Mouse (Mus musculus): ENCODE results near the gene Usp48. TPM values are rescaled to one million over a fixed set of nuclear protein-coding genes. Genes with fewer than 3 reads are reported as not detected.

Gene Usp48
- polyA plus RNA-seq, 1 experiment, result 14.6 TPM

GRCm38 (mm10) chr4:137699264-137700211, 106.0 kb downstream of the Usp48 start:
- Histone ChIP-seq H3ac (ENCODE audit: control insufficient read depth, insufficient read length, low read depth) (no peak overlapping the region), H3K4me3 (ENCODE audit: insufficient read depth, poor library complexity, severe bottlenecking) (no peak overlapping the region), H3K27me3 (ENCODE audit: control insufficient read depth, insufficient read depth, insufficient read length) (peaks cover 15% of the 10 kb centered on the region), H3K36me3 (ENCODE audit: control insufficient read depth, insufficient read depth) (no peaks in the 10 kb centered on the region), H3K79me3 (ENCODE audit: low read depth) (no peaks in the 10 kb centered on the region), H3K79me2 (ENCODE audit: control insufficient read depth, insufficient read depth) (no peaks in the 10 kb centered on the region)
- TF ChIP-seq CEBPB (IDR thresholded peaks at IDR 0.05; ENCODE audit: low read depth) (no peak), MYOG (IDR thresholded peaks at IDR 0.05; ENCODE audit: control insufficient read depth, extremely low read depth, insufficient read length) (no peak), MYOD1 (IDR thresholded peaks at IDR 0.05; ENCODE audit: control insufficient read depth, insufficient read length, low read depth) (no peak), USF1 (IDR thresholded peaks at IDR 0.05; ENCODE audit: low read depth) (no peak), CTCF (IDR thresholded peaks at IDR 0.05; ENCODE audit: control insufficient read depth, insufficient read depth, insufficient read length) (no peak), FOSL1 (IDR thresholded peaks at IDR 0.05; ENCODE audit: insufficient read depth, low read length, poor library complexity, severe bottlenecking) (no peak), MAX (IDR thresholded peaks at IDR 0.05) (no peak)

- Histone ChIP-seq H3ac (ENCODE audit: control insufficient read depth, insufficient read length, low read depth) (no peak overlapping the region), H3K79me3 (ENCODE audit: low read depth) (no peaks in the 10 kb centered on the region), H3K4me3 (ENCODE audit: insufficient read depth, poor library complexity, severe bottlenecking) (no peak overlapping the region), H3K79me2 (ENCODE audit: control insufficient read depth, insufficient read depth) (no peaks in the 10 kb centered on the region), H3K27me3 (ENCODE audit: control insufficient read depth, insufficient read depth, insufficient read length) (peaks cover 11% of the 10 kb centered on the region), H3K36me3 (ENCODE audit: control insufficient read depth, insufficient read depth) (no peaks in the 10 kb centered on the region)
- TF ChIP-seq CTCF (IDR thresholded peaks at IDR 0.05; ENCODE audit: control insufficient read depth, insufficient read depth, insufficient read length), result no peak
- TF ChIP-seq MAX (IDR thresholded peaks at IDR 0.05), result no peak
- TF ChIP-seq USF1 (IDR thresholded peaks at IDR 0.05; ENCODE audit: low read depth), result no peak
- no peak for TF ChIP-seq CEBPB (IDR thresholded peaks at IDR 0.05; ENCODE audit: low read depth)
- no peak for TF ChIP-seq MYOD1 (IDR thresholded peaks at IDR 0.05; ENCODE audit: control insufficient read depth, insufficient read length, low read depth)
Measured at GRCm38 (mm10) chr4:137700960-137701359, 107.4 kb downstream of the Usp48 start.

- TF ChIP-seq FOSL1 (IDR thresholded peaks at IDR 0.05; ENCODE audit: insufficient read depth, low read length, poor library complexity, severe bottlenecking), result no peak
- TF ChIP-seq MYOG (IDR thresholded peaks at IDR 0.05; ENCODE audit: control insufficient read depth, extremely low read depth, insufficient read length), result no peak
- no peak for TF ChIP-seq MYOD1 (IDR thresholded peaks at IDR 0.05; ENCODE audit: control insufficient read depth, insufficient read length, low read depth)
- no peak for TF ChIP-seq CTCF (IDR thresholded peaks at IDR 0.05; ENCODE audit: control insufficient read depth, insufficient read depth, insufficient read length)
- no peak for TF ChIP-seq USF1 (IDR thresholded peaks at IDR 0.05; ENCODE audit: low read depth)
- H3K79me3 ChIP-seq (ENCODE audit: low read depth), result no peaks in the 10 kb centered on the region
- H3K27me3 ChIP-seq (ENCODE audit: control insufficient read depth, insufficient read depth, insufficient read length), result peaks cover 4% of the 10 kb centered on the region
- H3K4me3 ChIP-seq (ENCODE audit: insufficient read depth, poor library complexity, severe bottlenecking), result no peak overlapping the region
- H3K36me3 ChIP-seq (ENCODE audit: control insufficient read depth, insufficient read depth), result no peaks in the 10 kb centered on the region
- H3ac ChIP-seq (ENCODE audit: control insufficient read depth, insufficient read length, low read depth), result no peak overlapping the region
- no peaks in the 10 kb centered on the region for H3K79me2 ChIP-seq (ENCODE audit: control insufficient read depth, insufficient read depth)
Measured at GRCm38 (mm10) chr4:137703077-137703476, 109.5 kb downstream of the Usp48 start.

- Histone ChIP-seq H3K27me3 (ENCODE audit: control insufficient read depth, insufficient read depth, insufficient read length) (peaks cover 7% of the 10 kb centered on the region), H3K4me3 (ENCODE audit: insufficient read depth, poor library complexity, severe bottlenecking) (no peak overlapping the region), H3K79me2 (ENCODE audit: control insufficient read depth, insufficient read depth) (no peaks in the 10 kb centered on the region), H3ac (ENCODE audit: control insufficient read depth, insufficient read length, low read depth) (no peak overlapping the region), H3K79me3 (ENCODE audit: low read depth) (no peaks in the 10 kb centered on the region), H3K36me3 (ENCODE audit: control insufficient read depth, insufficient read depth) (no peaks in the 10 kb centered on the region)
- TF ChIP-seq MYOD1 (IDR thresholded peaks at IDR 0.05; ENCODE audit: control insufficient read depth, insufficient read length, low read depth) (no peak), FOSL1 (IDR thresholded peaks at IDR 0.05; ENCODE audit: insufficient read depth, low read length, poor library complexity, severe bottlenecking) (no peak), CEBPB (IDR thresholded peaks at IDR 0.05; ENCODE audit: low read depth) (peak; percentile 86)
Measured at GRCm38 (mm10) chr4:137704561-137704960, 111.0 kb downstream of the Usp48 start.

- Histone ChIP-seq H3K27me3 (ENCODE audit: control insufficient read depth, insufficient read depth, insufficient read length) (peaks cover 9% of the 10 kb centered on the region), H3K4me3 (ENCODE audit: insufficient read depth, poor library complexity, severe bottlenecking) (no peak overlapping the region), H3K79me3 (ENCODE audit: low read depth) (no peaks in the 10 kb centered on the region), H3ac (ENCODE audit: control insufficient read depth, insufficient read length, low read depth) (no peak overlapping the region), H3K79me2 (ENCODE audit: control insufficient read depth, insufficient read depth) (no peaks in the 10 kb centered on the region), H3K36me3 (ENCODE audit: control insufficient read depth, insufficient read depth) (no peaks in the 10 kb centered on the region)
- TF ChIP-seq FOSL1 (IDR thresholded peaks at IDR 0.05; ENCODE audit: insufficient read depth, low read length, poor library complexity, severe bottlenecking) (no peak), MAX (IDR thresholded peaks at IDR 0.05) (no peak), USF1 (IDR thresholded peaks at IDR 0.05; ENCODE audit: low read depth) (no peak), CTCF (IDR thresholded peaks at IDR 0.05; ENCODE audit: control insufficient read depth, insufficient read depth, insufficient read length) (no peak), MYOG (IDR thresholded peaks at IDR 0.05; ENCODE audit: control insufficient read depth, extremely low read depth, insufficient read length) (no peak), CEBPB (IDR thresholded peaks at IDR 0.05; ENCODE audit: low read depth) (no peak), MYOD1 (IDR thresholded peaks at IDR 0.05; ENCODE audit: control insufficient read depth, insufficient read length, low read depth) (no peak)
Measured at GRCm38 (mm10) chr4:137705379-137705778, 111.8 kb downstream of the Usp48 start.
